Comparison of ENCODE assay signal across 10 mouse cellular contexts in genomic region chr4:152134507-152134906, GRCm38 (mm10). TPM values are rescaled to one million over a fixed set of nuclear protein-coding genes. Genes with fewer than 3 reads are reported as not detected.
A peak's percentile ranks its signal among the peaks of the same experiment; 100 is the strongest.
DNase-seq lines count a peak whose midpoint lies in the region; ATAC-seq lines count a peak whose summit lies in the region.
"Had no signal": no experiment of that assay in that cellular context is flagged by ENCODE, and none has a peak within 500 bp of the region (broad histone marks: within the 10 kb centered on the region; RNA-seq: fewer than 3 reads in every experiment).

No protein-coding gene starts in this region.

- no peak for ATAC-seq in embryonic facial prominence, embryonic 14.5 days (ENCODE audit: low read depth)
- ATAC-seq in frontal cortex, adult (ENCODE audit: low TSS enrichment), result no peak
- no peak for ATAC-seq in hindbrain, embryonic 14.5 days (ENCODE audit: low FRiP score)

- H3K27me3 ChIP-seq in embryonic facial prominence, embryonic 14.5 days (replicated peaks; ENCODE audit: control insufficient read depth, insufficient read depth, low read length), result peaks cover 61% of the 10 kb centered on the region
- peaks cover 76% of the 10 kb centered on the region for H3K27me3 ChIP-seq in hindbrain, embryonic 14.5 days (ENCODE audit: control insufficient read depth, insufficient read depth, low read length)

- no peak overlapping the region for H3K4me3 ChIP-seq in embryonic facial prominence, embryonic 14.5 days (ENCODE audit: low read depth, low read length)
- H3K4me3 ChIP-seq in hindbrain, embryonic 14.5 days (replicated peaks; ENCODE audit: low read length), result no peak overlapping the region

- H3K4me2 ChIP-seq in embryonic facial prominence, embryonic 14.5 days (ENCODE audit: low read depth, low read length), result no peak overlapping the region
- H3K4me2 ChIP-seq in hindbrain, embryonic 14.5 days (replicated peaks), result no peak overlapping the region

- no peaks in the 10 kb centered on the region for H3K36me3 ChIP-seq in embryonic facial prominence, embryonic 14.5 days (ENCODE audit: control insufficient read depth, insufficient read depth, low read length)
- no peaks in the 10 kb centered on the region for H3K36me3 ChIP-seq in hindbrain, embryonic 14.5 days (replicated peaks; ENCODE audit: control insufficient read depth, insufficient read depth)

- H3K4me1 ChIP-seq in embryonic facial prominence, embryonic 14.5 days (ENCODE audit: control insufficient read depth, insufficient read depth, low read length), result peaks cover 26% of the 10 kb centered on the region
- peaks cover 18% of the 10 kb centered on the region for H3K4me1 ChIP-seq in hindbrain, embryonic 14.5 days (replicated peaks; ENCODE audit: control insufficient read depth, insufficient read depth, low read length)

- DNase-seq in gastrocnemius, postnatal 14 days, result peak; percentile 49
- DNase-seq in gastrocnemius, postnatal 10 days, result no peak
- DNase-seq in urinary bladder, postnatal 14 days (ENCODE audit: low spot score), result peak; percentile 62
- DNase-seq in urinary bladder, postnatal 10 days (ENCODE audit: low spot score), result no peak
- peak; percentile 24 for DNase-seq in embryonic facial prominence, embryonic 14.5 days (ENCODE audit: low spot score)
- peak; percentile 67 for DNase-seq in lung, postnatal 25 days (ENCODE audit: low spot score)
- DNase-seq in hindbrain, embryonic 14.5 days (ENCODE audit: low spot score), result no peak

- no peaks in the 10 kb centered on the region for H3K9me3 ChIP-seq in embryonic facial prominence, embryonic 14.5 days (ENCODE audit: control insufficient read depth, low read length)
- H3K9me3 ChIP-seq in hindbrain, embryonic 14.5 days (ENCODE audit: control insufficient read depth, low read length), result no peaks in the 10 kb centered on the region

- intact Hi-C loops in gastrocnemius, postnatal 14 days (cut with DNase I; ENCODE audit: low total_unique reads), result no loop called here

- no peak overlapping the region for H3K9ac ChIP-seq in embryonic facial prominence, embryonic 14.5 days (ENCODE audit: low read depth, low read length)
- H3K9ac ChIP-seq in hindbrain, embryonic 14.5 days, result no peak overlapping the region

- no peak overlapping the region for H3K27ac ChIP-seq in embryonic facial prominence, embryonic 14.5 days (replicated peaks; ENCODE audit: low read depth, low read length)
- no peak overlapping the region for H3K27ac ChIP-seq in hindbrain, embryonic 14.5 days

RNA-seq across cellular contexts. Expression of gene Espn, which starts 17.7 kb away (rescaled TPM):
- total RNA-seq in gastrocnemius, postnatal 14 days (2021), result under 1 TPM; 0.58 to 0.90 TPM
- 1 to 10 TPM; 1.1 to 1.2 TPM for total RNA-seq in gastrocnemius, postnatal 10 days (2021)
- polyA plus RNA-seq in embryonic facial prominence, embryonic 14.5 days (2014; fragmentation: Nextera tagmentation; extraction: Ambion mirVana), result 4.2 and 4.4 TPM in 2 replicates
- polyA plus RNA-seq in hindbrain, embryonic 14.5 days (2014; fragmentation: Nextera tagmentation; extraction: Ambion mirVana), result 0.25 and 0.40 TPM in 2 replicates

RNA-seq across cellular contexts. Expression of gene Tnfrsf25, which starts 18.8 kb away (rescaled TPM):
- total RNA-seq in gastrocnemius, postnatal 14 days (2021), result 1 to 10 TPM in 1 of 2 experiments, under 1 TPM in 1; 0.74 to 1.1 TPM
- total RNA-seq in gastrocnemius, postnatal 10 days (2021), result 1 to 10 TPM in 1 of 2 experiments, under 1 TPM in 1; 0.82 to 2.9 TPM
- polyA plus RNA-seq in embryonic facial prominence, embryonic 14.5 days (2014; fragmentation: Nextera tagmentation; extraction: Ambion mirVana), result 0.65 and 1.4 TPM in 2 replicates
- polyA plus RNA-seq in hindbrain, embryonic 14.5 days (2014; fragmentation: Nextera tagmentation; extraction: Ambion mirVana), result 0.94 and 0.95 TPM in 2 replicates

RNA-seq across cellular contexts. Expression of gene Hes2, which starts 24.2 kb away (rescaled TPM):
- not detected for total RNA-seq in gastrocnemius, postnatal 14 days (2021)
- total RNA-seq in gastrocnemius, postnatal 10 days (2021), result not detected
- polyA plus RNA-seq in embryonic facial prominence, embryonic 14.5 days (2014; fragmentation: Nextera tagmentation; extraction: Ambion mirVana), result 0.25 and 0.43 TPM in 2 replicates
- polyA plus RNA-seq in hindbrain, embryonic 14.5 days (2014; fragmentation: Nextera tagmentation; extraction: Ambion mirVana), result not detected in 2 replicates
- total RNA-seq: adrenal gland, adult 18-20 months; layer of hippocampus, postnatal 25 days had no signal

RNA-seq across cellular contexts. Expression of gene Acot7, which starts 43.4 kb away (rescaled TPM):
- 10 to 100 TPM; 12.5 to 13.2 TPM for total RNA-seq in gastrocnemius, postnatal 14 days (2021)
- total RNA-seq in gastrocnemius, postnatal 10 days (2021), result 10 to 100 TPM; 11.9 to 14.1 TPM
- polyA plus RNA-seq in embryonic facial prominence, embryonic 14.5 days (2014; fragmentation: Nextera tagmentation; extraction: Ambion mirVana), result 70.1 and 71.8 TPM in 2 replicates
- polyA plus RNA-seq in hindbrain, embryonic 14.5 days (2014; fragmentation: Nextera tagmentation; extraction: Ambion mirVana), result 352 and 396 TPM in 2 replicates

Comparison
In these comparisons a context has a peak if more than half of its experiments do, and no peak if none do; other contexts are left out.
1. DNase-seq: peak in gastrocnemius, postnatal 14 days (single experiment), urinary bladder, postnatal 14 days (single experiment), embryonic facial prominence, embryonic 14.5 days (single experiment) and lung, postnatal 25 days (single experiment); none in gastrocnemius, postnatal 10 days (single experiment), urinary bladder, postnatal 10 days (single experiment) and hindbrain, embryonic 14.5 days (single experiment).